Mouse (Mus musculus) embryonic facial prominence, embryonic 10.5 days (tissue): ENCODE measurements around the gene Lenep. TPM values are rescaled to one million over a fixed set of nuclear protein-coding genes. Genes with fewer than 3 reads are reported as not detected.
"Not testable (repeated sequence)": the region's sequence is repeated elsewhere in the genome, so short reads cannot be mapped to it uniquely, and the experiment has no call there.

Experiments
- DNase-seq: peaks from one replicate; pipeline ENCODE4 v3.0.0-alpha.2; 2017; ENCODE audit warnings: low spot score
- H3K27ac ChIP-seq: fragments of 300-500 bp; sonication (generic); replicated peaks from 2 replicates; pipeline ENCODE4 v1.5.1; 2016; ENCODE audit warnings: mild to moderate bottlenecking
- H3K27me3 ChIP-seq: fragments of 300-500 bp; sonication (generic); replicated peaks from 2 replicates; pipeline ENCODE4 v1.6.1; 2016; ENCODE audit warnings: low read depth, mild to moderate bottlenecking; ENCODE audit not compliant: poor library complexity, severe bottlenecking
- H3K36me3 ChIP-seq: fragments of 300-500 bp; sonication (generic); replicated peaks from 2 replicates; pipeline ENCODE4 v1.6.1; 2016; ENCODE audit warnings: mild to moderate bottlenecking, moderate library complexity
- H3K4me1 ChIP-seq: fragments of 300-500 bp; sonication (generic); 2 replicates; pipeline ENCODE4 v1.6.1; 2016
- H3K4me3 ChIP-seq: fragments of 300-500 bp; sonication (generic); 2 replicates; pipeline ENCODE4 v1.5.1; 2016; ENCODE audit warnings: mild to moderate bottlenecking, moderate library complexity
- H3K9me3 ChIP-seq: fragments of 300-500 bp; sonication (generic); 2 replicates; pipeline ENCODE4 v1.6.1; 2016; ENCODE audit warnings: mild to moderate bottlenecking
- WGBS: fragments of 180-500 bp; shearing (Covaris S2); methylation state at CpG from one replicate; pipeline ENCODE4 v1.1.7; 2016; 5-methylcytosine and 5-hydroxymethylcytosine counted together
- polyA plus RNA-seq: library from polyadenylated mRNA; unstranded; fragments of >200 nt; fragmentation: Nextera tagmentation; extraction: Ambion mirVana; gene quantifications from 2 replicates; pipeline ENCODE4 v1.2.1, GENCODE M21; 2016

The Lenep gene
- polyA plus RNA-seq, 1 experiment from 2014 or later, result not detected

DNA sequence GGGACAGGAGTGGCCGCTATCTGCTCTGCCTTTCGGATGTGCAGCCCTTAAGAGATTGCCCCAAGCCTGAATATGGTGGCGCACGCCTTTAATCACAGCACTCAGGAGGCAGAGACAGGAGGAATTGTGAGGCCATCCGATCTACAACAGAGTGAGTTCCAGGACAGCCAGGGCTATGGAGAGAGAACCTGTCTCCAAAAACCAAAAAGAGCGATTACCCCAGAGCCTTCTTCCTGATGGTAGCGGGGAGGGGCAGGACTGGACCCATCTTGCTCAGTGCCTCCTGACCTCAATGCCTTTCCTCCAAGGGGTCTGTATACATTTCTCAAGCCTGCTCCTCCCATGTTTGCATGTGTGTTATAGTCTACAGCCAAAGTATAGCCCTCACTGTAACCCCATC, 26.4 kb upstream of the Lenep start:
- H3K4me1 ChIP-seq, result peaks cover 33% of the 10 kb centered on the region
- peaks cover 67% of the 10 kb centered on the region for H3K36me3 ChIP-seq
- H3K27ac ChIP-seq, H3K27me3 ChIP-seq, DNase-seq, H3K9me3 ChIP-seq, H3K4me3 ChIP-seq: not testable (repeated sequence)
- WGBS, result 91% methylated on average over 7 of the region's 7 CpGs

DNA sequence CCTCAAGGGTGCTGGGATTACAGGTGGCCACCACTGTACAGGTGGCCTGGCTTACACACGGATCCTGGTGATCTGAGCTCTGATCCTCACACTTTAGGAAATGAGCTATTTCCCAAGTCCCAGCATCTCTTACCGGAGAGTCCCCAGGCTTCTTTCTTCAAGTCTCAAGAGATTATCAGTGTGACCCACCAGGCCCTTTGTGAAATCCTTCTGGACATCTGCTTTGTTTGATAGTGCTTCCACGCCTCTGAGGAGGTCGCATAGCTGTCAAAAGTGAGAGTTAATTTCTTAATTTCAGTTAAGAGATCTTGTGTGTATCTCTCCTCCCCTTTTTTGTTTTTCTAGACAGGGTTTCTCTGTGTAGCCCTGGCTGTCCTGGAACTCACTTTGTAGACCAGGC, 23.3 kb upstream of the Lenep start:
- H3K4me3 ChIP-seq, result no peak overlapping the region
- peaks cover 49% of the 10 kb centered on the region for H3K4me1 ChIP-seq
- DNase-seq, result no peak
- no peaks in the 10 kb centered on the region for H3K9me3 ChIP-seq
- no peak overlapping the region for H3K27ac ChIP-seq
- WGBS, result 89% methylated on average over 4 of the region's 4 CpGs
- H3K27me3 ChIP-seq, result no peaks in the 10 kb centered on the region
- H3K36me3 ChIP-seq, result peaks cover 59% of the 10 kb centered on the region

DNA sequence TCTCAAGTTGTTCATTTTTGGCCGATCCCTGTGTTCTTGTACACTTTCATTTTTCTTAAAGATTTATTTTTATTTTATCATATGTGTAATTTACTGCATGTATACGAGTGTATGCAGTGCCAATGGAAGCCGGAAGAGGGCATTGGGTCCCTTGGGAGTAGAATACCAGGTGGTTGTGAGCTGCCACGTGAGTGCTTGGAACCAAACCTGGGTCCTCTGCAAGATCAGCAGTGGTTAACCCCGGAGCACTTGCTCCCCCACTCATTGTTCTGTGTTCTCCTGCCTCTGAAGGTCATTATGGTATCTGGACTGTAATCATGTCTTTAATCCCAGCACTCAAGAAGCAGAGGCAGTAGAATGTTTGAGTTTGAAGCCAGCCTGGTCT, 22.5 kb upstream of the Lenep start:
- peaks cover 48% of the 10 kb centered on the region for H3K4me1 ChIP-seq
- no peaks in the 10 kb centered on the region for H3K27me3 ChIP-seq
- no peak overlapping the region for H3K27ac ChIP-seq
- peaks cover 59% of the 10 kb centered on the region for H3K36me3 ChIP-seq
- no peak for DNase-seq
- H3K4me3 ChIP-seq, result no peak overlapping the region
- no peaks in the 10 kb centered on the region for H3K9me3 ChIP-seq
- WGBS, result 88% methylated on average over 5 of the region's 5 CpGs

DNA sequence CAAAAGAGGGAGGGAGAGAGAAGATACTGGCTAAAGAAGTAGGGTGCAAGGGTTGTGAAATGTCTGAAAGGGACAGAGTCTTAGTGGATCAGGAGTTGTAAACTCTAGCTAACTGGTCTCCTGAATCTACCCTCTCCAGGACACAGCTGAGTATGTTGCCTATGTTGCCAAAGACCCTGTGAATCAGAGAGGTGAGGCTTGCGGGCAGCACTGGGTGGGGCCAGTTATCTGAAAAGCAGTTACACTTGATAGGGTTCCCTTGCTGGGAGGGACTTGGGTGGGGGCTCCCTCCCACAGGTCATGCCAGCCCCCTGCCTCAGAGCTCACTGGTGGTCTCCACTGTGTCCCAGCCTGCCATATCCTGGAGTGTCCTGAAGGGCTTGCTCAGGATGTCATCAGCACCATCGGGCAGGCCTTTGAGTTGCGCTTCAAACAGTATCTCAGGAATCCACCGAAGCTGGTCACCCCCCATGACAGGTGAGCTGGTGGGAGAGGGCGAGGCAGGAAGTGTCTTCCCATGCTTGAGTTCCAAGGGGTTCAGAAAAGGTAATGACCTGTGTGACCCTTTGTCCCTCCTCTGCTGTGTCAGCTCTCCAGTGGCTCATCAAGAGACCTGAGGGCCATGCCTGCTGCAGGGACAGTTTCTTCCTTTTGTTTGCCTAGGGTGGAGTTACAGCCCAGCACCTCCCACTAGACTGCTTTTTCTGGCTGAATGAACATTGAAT, 22.0 kb upstream of the Lenep start:
- Histone ChIP-seq H3K27me3 (no peaks in the 10 kb centered on the region), H3K36me3 (peaks cover 59% of the 10 kb centered on the region)
- 93% methylated on average over 5 of the region's 5 CpGs for WGBS

DNA sequence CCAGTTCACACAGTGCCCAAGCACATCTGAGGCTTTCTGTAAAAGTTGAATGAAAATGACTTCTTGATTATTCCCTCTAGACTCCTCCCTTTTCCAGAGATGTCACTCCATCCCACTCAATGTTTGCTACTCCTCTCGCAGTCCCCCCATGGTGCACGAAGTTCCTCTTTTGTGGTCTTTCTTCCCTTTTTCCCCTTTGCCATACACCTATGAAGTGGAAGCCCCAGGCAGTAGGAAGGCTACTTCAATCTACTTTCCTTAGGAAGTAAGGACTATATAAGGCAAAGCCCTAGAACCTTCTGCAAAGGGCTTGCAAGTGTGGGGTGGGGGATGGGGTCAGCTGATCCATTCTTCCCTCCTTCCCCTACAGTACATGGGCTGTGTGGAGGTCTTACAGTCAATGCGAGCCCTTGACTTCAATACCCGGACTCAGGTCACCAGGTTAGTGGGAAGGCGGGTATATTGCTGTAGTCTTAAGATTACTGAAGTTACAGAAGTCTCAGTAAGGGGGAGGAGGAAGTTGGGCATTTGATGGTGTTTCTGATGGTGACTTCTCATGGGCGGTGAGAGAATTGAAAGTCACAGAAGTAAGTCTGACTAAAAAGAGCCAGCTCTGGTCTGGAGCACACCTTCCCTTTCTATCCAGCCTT, 20.1 kb upstream of the Lenep start:
- H3K4me1 ChIP-seq, result peaks cover 54% of the 10 kb centered on the region
- H3K4me3 ChIP-seq, result peak overlapping the region; percentile 65
- H3K27me3 ChIP-seq, result no peaks in the 10 kb centered on the region
- 73% methylated on average over 6 of the region's 6 CpGs for WGBS
- H3K27ac ChIP-seq, result peak overlapping the region; percentile 89
- H3K9me3 ChIP-seq, result no peaks in the 10 kb centered on the region
- DNase-seq, result no peak
- peaks cover 46% of the 10 kb centered on the region for H3K36me3 ChIP-seq

More for the DNA sequence above, 22.0 kb upstream of the Lenep start:
- Histone ChIP-seq H3K4me3 (peak overlapping the region; percentile 11; the same call in 1 of the 2 replicates), H3K4me1 (peaks cover 48% of the 10 kb centered on the region), H3K9me3 (no peaks in the 10 kb centered on the region), H3K27ac (no peak overlapping the region)
- DNase-seq, result no peak

DNA sequence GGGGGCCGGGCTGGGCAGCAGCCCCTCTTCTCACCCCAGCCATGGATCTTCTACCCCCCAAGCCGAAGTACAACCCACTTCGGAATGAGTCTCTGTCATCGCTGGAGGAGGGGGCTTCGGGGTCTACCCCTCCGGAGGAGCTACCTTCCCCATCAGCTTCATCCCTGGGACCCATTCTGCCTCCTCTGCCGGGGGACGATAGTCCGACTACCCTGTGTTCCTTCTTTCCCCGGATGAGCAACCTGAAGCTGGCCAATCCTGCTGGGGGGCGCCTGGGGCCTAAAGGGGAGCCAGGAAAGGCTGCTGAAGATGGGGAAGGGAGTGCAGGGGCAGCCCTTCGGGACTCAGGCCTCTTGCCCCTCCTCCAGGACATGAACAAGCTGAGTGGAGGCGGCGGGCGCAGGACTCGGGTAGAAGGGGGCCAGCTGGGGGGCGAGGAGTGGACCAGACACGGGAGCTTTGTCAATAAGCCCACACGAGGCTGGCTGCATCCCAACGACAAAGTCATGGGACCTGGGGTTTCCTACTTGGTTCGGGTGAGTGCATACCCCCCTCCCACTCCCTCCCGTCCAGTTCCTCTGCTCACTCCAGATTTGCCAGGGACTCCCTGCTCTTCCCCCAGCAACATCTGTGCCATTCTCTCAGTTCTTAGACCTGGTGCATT, 19.3 kb upstream of the Lenep start:
- DNase-seq, result peak; percentile 32
- Histone ChIP-seq H3K27ac (peak overlapping the region; percentile 89), H3K27me3 (no peaks in the 10 kb centered on the region), H3K9me3 (no peaks in the 10 kb centered on the region), H3K4me1 (peaks cover 54% of the 10 kb centered on the region), H3K4me3 (peak overlapping the region; percentile 65), H3K36me3 (peaks cover 40% of the 10 kb centered on the region)
- WGBS, result 5% methylated on average over 22 of the region's 22 CpGs

DNA sequence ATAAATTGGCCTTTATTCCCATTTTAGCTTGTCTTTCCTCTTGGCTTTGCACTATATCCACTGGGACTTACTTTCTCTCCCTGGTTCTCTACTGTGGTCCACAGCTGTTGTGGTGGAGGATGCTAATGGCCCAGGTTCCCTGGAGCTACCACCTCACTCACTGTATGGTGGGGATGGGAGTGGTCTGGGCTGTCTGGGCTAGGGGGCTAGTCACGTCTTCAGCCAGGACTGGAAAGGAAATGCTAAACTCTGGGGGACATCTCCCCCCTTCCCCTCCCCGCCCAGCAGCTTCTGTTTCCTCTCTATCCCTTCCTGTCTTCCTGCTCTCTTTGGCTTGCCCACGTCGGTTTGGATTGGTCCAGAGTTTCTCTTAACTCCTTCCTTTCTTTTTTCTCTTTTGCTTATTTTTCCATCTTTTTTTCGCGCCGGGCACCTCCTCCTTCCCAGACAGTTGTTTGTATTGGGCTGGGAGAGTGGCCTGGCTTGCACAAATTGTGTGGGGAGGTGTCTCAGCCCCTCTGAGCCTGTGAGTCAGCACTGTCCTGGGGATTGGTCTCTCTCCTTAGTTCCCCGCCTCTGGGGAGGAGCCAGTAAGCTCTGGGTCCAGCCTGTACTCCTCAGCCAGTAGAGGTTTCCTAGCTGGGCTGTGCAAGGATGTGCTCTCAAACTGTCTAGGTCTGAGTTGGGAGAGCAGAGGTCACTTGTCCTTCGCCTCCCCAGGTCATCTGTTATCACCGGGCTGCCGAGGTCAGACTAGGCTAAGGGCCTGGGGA, 18.6 kb upstream of the Lenep start:
- Histone ChIP-seq H3K27ac (peak overlapping the region; percentile 89), H3K4me3 (peak overlapping the region; percentile 65), H3K36me3 (peaks cover 39% of the 10 kb centered on the region), H3K4me1 (peaks cover 61% of the 10 kb centered on the region), H3K27me3 (no peaks in the 10 kb centered on the region), H3K9me3 (no peaks in the 10 kb centered on the region)
- peak; percentile 81 for DNase-seq
- WGBS, result 2% methylated on average over 11 of the region's 11 CpGs

DNA sequence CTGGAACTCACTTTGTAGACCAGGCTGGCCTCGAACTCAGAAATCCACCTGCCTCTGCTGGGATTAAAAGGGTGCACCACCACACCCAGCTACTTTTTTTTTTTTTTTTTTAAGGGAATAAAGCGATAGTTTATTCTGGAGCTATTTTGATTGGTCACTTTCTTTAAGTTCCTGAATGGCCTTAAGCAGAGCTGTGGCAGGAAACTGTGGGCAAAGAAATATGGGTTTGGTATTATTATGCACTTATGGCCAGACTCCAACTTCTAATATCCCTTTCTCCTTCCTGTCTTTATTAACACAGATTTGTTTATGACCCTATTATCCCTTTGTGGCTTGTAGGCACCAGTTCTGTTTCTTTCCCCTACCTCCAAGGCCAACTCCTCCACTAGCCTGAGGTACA, 17.8 kb upstream of the Lenep start:
- Histone ChIP-seq H3K9me3 (no peaks in the 10 kb centered on the region), H3K27ac (peak overlapping the region; percentile 89), H3K4me1 (peaks cover 64% of the 10 kb centered on the region), H3K27me3 (no peaks in the 10 kb centered on the region), H3K4me3 (peak overlapping the region; percentile 65), H3K36me3 (peaks cover 40% of the 10 kb centered on the region)
- DNase-seq, result no peak
- 59% methylated on average over 2 of the region's 2 CpGs for WGBS

DNA sequence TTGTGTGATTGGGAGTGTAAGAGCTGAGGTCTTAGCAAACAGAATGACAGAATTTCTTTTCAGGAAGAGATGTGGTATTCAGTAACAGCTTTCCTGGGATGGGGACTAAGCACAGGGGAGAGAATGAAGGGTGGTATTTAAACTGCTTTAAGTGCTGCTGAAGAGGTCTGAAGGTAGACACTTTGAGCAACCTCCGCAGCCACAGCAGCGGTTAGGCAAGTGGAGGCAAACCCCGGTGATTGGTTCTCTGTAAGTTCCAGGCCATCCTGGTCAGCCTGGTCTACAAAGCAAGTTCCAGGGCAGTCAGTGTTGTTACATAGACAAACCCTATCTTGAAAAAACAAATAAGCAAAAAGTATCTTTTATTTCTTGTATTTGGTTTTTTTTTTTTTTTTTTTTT, 17.4 kb upstream of the Lenep start:
- no peaks in the 10 kb centered on the region for H3K27me3 ChIP-seq
- peaks cover 40% of the 10 kb centered on the region for H3K36me3 ChIP-seq
- H3K27ac ChIP-seq, result peak overlapping the region; percentile 92
- no peaks in the 10 kb centered on the region for H3K9me3 ChIP-seq
- DNase-seq, result no peak
- WGBS, result 23% methylated on average over 3 of the region's 3 CpGs
- peak overlapping the region; percentile 76 for H3K4me3 ChIP-seq
- peaks cover 64% of the 10 kb centered on the region for H3K4me1 ChIP-seq

DNA sequence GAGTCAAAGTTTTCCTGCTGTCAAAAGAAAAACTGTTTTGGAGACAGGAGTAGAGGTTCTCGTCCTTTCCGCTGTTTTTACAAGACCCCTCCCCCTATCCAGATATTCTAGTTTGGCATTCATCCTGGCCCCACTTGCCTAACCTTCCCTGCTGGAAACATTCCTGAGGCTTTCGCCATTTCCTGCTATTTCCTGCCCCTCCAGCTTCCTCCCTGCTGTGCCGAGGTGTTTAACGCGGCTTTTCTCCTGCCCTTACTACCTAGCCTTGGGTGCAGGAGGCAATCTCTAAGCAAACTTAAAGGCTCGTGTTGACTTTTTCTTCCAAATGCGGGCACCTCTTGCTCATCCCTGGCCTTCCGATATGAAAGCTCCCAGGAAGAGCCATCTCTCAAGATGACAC, 17.0 kb upstream of the Lenep start:
- Histone ChIP-seq H3K36me3 (peaks cover 40% of the 10 kb centered on the region), H3K9me3 (no peaks in the 10 kb centered on the region), H3K27me3 (no peaks in the 10 kb centered on the region), H3K4me3 (peak overlapping the region; percentile 76), H3K4me1 (peaks cover 62% of the 10 kb centered on the region), H3K27ac (peak overlapping the region; percentile 92)
- 2% methylated on average over 9 of the region's 9 CpGs for WGBS
- DNase-seq, result peak; percentile 56

DNA sequence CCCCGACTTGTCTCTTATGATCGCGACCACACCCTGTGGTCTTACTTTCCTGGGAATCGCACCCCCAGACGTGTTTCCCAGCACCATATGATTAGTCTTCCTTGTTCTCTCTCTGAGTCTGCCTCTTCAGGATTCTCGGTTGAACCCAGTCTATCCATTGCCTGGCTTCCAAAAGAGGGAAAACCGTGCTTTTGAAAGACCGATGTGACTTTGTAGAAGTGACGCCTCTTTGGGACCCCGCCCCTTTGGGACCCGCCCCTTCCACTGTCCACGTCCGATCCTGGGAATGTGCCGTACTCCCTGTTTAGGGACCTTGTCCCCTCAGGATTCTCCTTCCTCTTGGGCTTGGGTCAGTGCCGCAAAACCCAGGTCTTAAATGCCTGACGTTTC, 16.3 kb upstream of the Lenep start:
- DNase-seq, result peak; percentile 88
- H3K4me1 ChIP-seq, result peaks cover 56% of the 10 kb centered on the region
- H3K36me3 ChIP-seq, result peaks cover 40% of the 10 kb centered on the region
- H3K9me3 ChIP-seq, result no peaks in the 10 kb centered on the region
- under 1% methylated on average over 16 of the region's 16 CpGs for WGBS
- H3K4me3 ChIP-seq, result peak overlapping the region; percentile 76
- H3K27me3 ChIP-seq, result no peaks in the 10 kb centered on the region
- peak overlapping the region; percentile 92 for H3K27ac ChIP-seq

DNA sequence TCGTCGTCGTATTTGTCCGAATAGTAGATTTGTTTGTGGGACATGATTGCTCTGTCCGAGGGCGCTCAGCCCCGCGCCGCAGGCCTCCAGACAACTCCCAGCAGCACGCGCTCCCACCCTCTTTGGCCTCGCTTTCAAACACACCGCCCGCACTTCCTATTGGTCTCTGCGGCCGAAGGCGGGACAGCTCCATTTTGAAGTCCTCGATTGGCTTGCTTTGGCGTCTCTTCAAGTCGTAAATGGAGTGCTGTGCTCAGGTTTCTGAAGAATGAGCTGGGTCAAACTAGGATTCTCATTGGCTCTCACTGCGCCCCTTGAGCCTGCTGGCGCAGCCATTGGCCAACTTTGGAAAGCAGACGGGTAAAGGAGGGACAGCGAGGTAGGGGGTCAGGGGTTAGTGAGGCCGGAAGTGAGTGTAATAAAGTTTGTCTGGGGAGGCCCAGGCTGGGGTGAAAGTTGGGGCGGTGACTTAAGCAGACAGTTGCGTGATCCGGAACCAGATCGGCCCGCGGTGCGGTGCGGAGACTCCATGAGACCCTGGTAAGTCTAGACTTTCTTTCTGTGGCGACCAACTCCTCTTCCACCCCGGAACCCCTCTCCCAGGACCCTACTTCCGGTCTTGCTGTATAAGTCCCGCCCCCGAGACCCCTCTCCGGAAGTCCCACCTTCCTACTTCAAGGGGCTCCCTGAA, 15.7 kb upstream of the Lenep start, which contains the start of the genes Cks1b and Shc1:
TSS of gene Cks1b (minus strand) at position 214 of the 691 bp plus-strand sequence.
TSS of gene Shc1 (plus strand) at position 274 of the 691 bp plus-strand sequence.
- H3K36me3 ChIP-seq, result peaks cover 40% of the 10 kb centered on the region
- H3K9me3 ChIP-seq, result no peaks in the 10 kb centered on the region
- peak; percentile 97 for DNase-seq
- no peaks in the 10 kb centered on the region for H3K27me3 ChIP-seq
- H3K4me3 ChIP-seq, result peak within 1 kb of the TSS; percentile 76
- H3K4me1 ChIP-seq, result peaks cover 52% of the 10 kb centered on the region
- WGBS, result under 1% methylated on average over 39 of the region's 39 CpGs
- peak within 1 kb of the TSS; percentile 92 for H3K27ac ChIP-seq
